Mouse (Mus musculus) adipocyte (in vitro differentiated cells): ENCODE measurements around the gene Cdkn1a.
"Not testable (repeated sequence)": the region's sequence is repeated elsewhere in the genome, so short reads cannot be mapped to it uniquely, and the experiment has no call there.

Experiments used
- DNase-seq: peaks from one replicate; pipeline ENCODE4 v3.0.0-alpha.2; 2016; ENCODE audit warnings: low spot score

The Cdkn1a gene

DNA sequence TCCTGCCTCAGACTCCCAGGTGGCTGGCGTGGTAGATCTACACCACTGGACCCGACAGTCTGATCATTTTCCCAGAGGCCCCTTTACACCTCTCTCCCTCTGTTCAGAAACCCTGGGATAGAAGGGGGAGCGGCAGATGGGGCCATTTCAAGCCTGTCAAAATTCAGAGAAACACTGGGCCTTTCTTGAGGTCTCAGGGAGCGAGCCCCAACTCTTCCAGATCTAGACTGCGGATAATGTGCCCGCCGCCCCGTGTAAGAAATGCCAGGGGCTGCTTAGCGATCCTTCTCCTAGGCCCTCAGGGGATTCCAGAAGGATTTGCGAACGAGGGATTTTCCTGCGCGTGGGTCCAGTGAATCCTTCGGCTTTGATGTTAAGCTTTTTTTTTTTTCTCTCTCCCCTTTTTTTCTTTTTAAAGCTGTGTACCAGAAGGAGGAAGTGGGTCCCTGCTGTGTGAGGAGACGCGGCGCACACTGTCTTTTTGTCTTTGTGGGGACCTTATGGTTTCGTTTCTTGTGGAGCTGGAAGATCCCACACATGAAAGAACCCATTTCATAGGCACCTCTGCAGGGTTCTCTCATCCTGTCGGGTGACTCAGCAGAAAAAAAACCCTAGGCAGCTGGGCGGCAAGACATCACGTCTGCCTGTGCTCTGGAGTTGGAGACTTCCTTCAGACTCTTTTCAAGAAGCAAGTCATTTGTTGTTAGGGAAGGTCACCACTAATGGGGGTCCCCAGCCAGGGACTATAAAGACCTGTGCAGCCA lies 9.0 kb upstream of the Cdkn1a start:
- no peak for DNase-seq

DNA sequence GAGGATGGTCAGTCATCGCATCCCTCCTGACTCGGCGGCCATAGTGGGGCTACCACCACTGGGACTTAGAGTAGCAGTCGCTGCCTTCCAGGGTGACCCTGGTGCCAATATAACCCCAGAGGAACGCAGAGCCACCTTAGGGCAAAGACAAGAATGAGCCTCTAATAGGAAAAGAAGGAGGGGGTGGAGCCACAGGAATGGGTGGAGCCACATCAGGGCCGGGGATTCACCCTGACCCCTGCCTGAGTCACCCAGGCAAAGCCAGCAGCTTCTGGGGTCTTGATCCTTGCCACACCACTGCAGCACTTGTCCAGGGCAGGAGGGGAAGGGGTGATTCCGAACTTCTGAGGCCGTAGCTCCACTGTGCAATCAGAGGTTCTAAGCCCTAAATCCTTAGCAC lies 7.2 kb upstream of the Cdkn1a start:
- no peak for DNase-seq

DNA sequence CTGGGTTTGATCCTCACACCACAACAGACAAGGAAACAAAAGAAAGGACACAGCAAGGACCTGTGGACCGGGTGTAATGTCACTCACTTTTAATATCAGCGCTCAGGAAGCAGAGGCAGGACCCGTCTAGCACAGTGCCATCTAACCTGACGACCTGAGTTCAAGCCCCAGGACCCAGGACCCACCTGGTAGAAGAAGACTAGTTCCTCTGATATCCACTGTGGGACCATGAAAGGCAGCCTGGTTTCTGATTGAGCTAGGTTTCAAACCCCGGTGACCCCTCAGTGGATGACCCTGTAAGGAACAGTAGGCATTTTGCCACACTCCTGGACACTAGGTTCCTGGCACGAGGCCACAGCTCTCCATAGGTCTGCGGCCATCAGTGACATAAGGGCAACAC lies 6.1 kb upstream of the Cdkn1a start:
- no peak for DNase-seq

DNA sequence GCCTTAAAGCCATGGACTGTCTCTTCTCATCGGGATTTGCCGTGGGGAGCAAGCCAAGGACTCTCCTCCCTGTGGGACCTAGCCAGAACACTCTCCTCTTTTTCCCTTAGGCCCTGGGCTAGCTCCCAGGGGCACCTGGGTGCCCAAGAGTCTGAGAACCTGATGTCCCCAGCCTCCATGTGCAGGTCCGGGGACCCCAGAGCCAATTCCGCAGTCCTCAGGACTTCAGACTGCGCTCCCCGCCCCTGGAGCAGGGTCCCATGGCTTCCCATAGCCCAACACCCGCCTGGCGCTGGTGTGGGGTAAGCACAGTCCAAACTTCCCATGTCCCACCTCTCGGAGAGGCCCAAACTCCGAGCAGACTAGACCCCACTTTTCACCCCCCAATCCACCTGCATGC lies 5.5 kb upstream of the Cdkn1a start:
- no peak for DNase-seq

DNA sequence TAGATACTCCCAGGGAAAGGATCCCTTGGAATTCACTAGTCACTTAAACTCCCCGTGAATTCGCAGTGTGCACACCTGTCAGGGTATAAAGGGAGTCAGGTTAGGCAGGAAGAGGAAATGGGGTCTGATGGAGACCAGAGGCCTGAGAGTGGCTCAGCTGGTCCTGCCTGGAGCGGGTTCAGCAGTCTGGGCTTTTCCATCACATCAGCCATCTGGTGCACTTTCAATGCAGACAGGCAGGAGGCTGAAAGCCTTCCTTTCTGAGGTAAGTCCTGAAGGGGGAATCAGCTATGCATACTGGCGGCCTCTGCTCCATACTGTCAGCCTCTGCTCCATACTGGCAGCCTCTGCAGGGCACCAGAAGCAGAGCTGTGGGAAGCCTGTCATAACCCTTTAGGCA lies 3.9 kb upstream of the Cdkn1a start:
- no peak for DNase-seq

DNA sequence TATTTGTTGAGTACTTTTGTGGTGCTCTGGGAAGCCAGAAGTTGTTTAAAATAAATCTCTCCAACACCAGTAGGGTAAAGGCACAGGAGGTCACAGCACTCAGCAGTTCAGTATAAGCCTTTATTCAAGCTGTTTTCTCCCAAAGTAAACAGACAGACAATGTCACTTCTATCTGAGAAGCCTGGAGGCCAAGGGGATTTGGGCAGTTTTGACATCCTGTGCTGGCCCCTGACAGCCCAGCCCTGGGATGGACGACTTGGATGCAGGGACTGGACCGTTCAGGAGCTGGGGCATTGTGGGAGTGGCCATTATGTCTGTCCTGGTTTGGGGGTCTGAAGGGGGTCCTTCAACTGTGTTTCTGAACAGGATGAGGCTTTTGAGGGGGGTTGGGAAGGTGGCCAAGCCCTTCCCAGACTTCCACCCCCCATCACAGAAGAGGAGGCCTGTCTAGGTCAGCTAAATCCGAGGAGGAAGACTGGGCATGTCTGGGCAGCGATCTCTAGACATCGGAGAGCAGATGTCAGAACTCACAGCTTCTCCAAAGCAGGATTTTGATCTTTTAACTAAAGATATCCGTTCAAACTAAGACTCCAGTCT lies 670 bp downstream of the Cdkn1a start:
- DNase-seq, result no peak

DNA sequence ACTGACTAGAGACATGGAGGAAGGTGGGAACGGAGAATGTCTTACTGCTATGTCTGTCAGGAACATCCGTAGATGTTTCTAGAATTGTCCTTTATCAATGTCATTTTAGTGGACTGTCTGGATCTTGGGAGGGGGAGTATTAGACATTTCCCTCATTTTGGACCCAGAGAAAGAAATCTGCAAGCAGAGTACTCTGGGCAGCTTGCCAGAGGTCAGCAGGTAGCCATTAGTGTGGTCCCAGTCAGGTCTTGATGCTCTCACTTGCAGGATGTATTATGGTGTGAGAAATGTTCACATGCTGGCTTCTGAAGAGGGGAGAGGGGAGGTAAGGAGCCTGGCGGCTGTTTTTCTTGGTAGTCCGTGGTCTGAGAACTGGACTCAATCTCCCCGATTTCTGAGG lies 1.7 kb downstream of the Cdkn1a start:
- no peak for DNase-seq

DNA sequence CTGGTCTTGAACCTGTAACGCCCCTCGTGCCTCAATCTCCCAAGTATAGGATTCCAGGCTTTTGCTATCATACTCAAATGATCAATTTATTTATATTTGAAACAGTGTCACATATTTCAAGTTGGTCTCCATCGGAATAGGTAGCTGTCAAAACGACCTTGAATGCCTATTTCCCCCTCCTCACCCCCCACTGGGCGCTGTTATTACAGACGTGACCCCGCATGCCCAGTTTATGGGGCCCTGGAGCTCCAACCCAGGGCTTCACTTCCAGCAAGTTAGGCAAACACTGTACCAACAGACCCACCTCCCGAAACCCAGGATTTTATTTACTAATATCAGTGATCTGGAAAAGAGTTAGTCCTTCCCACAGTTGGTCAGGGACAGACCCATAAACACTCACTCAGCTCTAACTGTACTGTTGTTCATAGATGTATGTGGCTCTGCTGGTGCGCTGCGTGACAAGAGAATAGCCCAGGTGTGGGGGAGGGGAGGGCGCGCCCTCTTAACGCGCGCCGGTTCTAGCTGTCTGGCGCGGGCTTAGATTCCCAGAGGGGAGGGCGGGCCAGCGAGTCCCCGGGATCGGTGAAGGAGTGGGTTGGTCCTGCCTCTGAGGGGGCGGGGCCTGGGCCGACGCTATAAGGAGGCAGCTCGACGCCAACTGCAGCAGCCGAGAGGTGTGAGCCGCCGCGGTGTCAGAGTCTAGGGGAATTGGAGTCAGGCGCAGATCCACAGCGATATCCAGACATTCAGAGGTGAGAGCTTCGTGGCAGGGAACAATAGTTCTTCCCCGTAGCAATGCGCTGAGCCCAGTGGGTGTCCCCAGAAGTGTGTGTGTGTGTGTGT lies 2.6 kb downstream of the Cdkn1a start:
- peak; percentile 93 for DNase-seq

DNA sequence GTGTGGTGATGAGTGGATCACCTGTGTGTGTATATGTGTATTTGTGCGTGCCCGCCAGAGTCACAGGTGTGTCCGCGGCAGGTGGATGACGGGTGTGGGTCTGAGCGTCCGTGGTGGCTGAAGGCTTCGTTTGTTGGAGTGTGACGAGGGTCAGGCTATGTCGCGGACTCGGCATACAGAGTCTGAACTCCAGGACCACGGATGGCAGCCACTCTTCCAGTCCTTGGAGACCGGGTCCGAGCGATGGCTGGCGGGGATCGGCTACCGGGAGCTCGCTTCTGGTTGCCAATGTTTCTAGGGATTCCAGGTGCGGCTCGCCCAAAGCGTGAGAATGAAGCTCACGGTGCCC lies 3.2 kb downstream of the Cdkn1a start:
- peak; percentile 67 for DNase-seq

DNA sequence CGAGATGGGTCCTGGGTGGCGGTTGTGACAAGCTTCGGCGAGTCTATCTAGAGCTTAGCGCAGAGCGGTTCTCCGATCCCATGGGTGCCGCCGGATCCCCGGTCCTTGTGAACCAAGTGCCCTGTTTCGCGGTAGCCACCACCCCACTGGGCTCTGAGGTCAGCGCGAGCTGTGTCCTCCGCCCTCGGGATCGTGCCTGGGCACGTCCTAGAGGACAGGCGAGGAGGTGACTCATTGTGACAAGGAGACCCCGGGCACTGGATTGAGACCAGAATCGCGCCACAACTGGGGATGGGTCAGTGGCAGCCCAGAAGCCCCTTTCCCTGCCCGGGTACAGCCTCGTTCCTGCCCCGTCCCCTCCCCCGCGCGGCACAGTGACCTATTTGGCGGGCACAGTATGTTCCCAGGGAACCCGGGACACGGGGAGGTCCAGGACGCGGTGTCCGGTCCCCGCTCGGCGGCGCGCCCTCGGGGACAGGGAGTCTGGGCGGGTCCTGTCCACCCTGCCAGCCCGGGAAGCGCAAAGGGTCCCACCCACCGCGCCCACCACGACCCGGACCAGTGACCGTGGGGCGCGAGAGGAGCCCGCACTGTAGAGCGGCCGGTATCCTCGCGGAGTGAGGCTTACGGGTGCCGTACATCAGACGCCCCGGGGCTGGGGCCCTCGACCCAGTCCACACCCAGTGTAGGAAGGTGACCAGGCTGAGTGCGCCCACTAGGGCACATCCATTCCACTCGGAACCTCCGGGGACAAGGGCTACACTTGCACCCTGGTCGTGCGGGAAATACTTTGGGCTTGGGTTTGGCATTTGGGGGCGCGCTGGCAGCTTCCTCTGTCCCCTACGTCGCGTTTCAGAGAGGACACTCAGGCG lies 3.8 kb downstream of the Cdkn1a start:
- DNase-seq, result peak; percentile 75

DNA sequence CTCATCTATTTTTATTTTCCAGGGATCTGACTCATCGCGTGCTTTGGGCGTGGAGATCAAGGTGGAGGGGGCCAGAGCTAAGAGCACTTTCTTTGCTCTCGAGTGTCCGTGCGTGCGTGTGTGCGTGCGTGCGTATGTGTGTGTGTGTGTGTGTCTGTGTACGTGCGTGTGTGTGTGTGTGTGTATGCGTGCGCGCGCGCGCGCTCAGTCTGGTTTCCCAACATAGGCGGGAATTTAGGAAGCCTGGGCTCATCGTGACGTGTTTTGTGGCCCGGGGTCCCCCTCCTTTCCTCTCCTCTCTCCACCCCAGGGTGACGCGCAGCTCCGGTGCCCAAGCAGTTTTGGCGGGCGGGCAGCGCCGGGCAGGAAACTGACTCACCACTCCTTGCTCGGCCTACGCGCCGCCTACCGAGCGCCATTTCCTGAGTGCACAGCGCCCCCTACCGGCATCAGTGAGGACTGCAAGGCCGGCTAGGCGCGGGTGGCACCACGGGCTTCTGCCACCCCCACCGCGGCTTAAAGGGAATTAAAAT lies 4.5 kb downstream of the Cdkn1a start:
- peak; percentile 98 for DNase-seq

DNA sequence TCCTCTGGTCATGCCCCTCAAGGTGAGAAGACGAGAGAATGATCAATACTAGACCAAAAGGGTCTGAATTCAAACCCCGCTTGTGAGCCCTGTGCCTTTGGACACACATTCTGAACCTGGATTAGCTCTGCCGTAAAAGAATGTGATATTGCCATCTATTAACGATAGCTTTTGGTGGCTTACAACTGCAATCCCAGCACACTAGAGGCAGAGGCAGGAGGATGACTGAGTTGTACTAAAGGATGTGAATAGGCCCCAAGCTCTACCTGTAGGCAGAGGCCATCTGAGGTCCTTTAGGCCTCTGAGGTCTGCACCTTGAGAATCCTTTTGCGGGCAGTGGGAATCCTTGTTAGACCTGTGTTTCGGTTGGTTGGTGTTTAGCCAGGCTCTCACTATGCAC lies 5.5 kb downstream of the Cdkn1a start:
- DNase-seq, result no peak

DNA sequence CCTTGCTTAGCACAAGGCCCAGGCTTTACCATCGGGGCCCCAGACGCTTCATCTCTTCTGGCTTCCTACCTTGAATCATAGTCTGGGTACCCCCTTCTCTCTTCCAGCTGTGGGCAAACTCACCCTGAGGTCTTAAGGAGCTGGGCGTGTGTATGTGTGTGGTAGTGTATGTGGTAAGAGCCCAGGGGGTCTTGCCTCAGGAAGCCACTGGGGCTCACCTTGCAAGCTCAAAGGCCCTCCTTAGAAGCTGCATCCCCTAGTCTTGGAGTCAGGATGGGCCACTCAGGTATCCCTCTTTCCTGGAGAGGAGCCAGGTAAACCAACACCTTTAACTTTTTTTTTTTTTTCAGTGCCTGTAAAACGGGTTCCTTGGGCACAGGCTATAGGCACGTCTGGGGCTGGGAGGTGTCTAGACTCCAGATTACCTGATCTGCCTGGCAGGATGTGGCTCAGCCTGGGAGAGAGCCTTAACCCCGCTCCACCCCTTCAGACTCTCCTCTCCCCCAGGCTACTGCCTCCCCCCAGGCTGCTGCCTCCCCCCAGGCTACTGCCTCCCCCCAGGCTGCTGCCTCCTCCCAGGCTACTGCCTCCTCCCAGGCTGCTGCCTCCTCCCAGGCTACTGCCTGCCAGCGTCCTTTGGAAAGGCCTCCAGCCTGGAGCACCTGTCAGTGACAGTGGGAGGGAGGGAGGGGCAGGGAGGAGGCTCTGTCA lies 6.2 kb downstream of the Cdkn1a start:
- DNase-seq, result no peak

DNA sequence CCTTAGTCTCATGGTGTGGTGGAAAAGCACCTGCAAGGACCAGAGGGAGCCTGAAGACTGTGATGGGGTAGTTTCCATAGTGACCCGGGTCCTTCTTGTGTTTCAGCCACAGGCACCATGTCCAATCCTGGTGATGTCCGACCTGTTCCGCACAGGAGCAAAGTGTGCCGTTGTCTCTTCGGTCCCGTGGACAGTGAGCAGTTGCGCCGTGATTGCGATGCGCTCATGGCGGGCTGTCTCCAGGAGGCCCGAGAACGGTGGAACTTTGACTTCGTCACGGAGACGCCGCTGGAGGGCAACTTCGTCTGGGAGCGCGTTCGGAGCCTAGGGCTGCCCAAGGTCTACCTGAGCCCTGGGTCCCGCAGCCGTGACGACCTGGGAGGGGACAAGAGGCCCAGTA lies 7.5 kb downstream of the Cdkn1a start:
- no peak for DNase-seq

DNA sequence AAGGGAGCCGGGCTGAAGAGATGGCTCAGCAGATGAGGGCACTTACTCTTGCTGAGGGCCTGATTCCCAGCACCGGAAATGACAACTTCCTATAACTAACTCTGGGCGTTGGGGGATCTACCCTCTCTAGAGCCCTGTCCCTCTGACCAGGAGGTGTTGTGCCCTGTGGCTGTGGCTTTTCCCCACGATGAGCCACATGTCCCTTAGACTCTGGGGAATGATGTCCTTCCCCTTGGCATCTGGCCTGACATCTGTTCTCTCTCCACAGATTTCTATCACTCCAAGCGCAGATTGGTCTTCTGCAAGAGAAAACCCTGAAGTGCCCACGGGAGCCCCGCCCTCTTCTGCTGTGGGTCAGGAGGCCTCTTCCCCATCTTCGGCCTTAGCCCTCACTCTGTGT lies 8.3 kb downstream of the Cdkn1a start:
- no peak for DNase-seq

DNA sequence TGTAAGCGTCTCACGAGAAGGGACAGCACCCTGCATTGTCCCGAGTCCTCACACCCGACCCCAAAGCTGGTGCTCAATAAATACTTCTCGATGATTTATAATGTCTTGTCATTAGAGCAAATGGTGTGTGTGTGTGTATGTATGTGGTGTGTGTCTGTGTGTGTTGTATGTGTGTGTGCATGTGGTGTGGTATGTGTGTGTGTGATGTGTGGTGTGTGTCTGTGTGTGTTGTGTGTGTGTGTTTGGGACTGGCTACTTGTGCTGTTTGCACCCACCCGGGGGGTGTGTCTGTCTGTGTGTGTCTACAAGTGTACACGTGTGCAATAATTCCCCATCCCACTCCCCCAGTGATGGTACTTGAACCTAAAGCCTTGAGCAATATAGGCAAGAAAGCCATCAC lies 9.9 kb downstream of the Cdkn1a start:
- no peak for DNase-seq

DNA sequence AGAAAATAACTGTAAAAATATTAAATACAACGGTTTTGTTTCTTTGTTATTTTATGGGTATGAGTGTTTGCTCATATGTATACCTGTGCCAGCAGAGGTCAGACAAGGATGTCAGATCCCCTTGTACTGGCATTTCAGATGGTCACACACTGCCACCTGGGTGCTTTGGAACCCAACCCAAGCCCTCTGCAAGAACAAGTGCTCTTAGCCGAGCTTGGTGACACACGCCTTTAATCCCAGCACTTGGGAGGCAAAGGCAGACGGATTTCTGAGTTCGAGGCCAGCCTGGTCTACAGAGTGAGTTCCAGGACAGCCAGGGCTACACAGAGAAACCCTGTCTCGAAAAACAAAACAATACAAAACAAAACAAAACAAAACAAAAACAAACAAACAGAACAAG lies 19.6 kb downstream of the Cdkn1a start:
- not testable (repeated sequence) for DNase-seq

DNA sequence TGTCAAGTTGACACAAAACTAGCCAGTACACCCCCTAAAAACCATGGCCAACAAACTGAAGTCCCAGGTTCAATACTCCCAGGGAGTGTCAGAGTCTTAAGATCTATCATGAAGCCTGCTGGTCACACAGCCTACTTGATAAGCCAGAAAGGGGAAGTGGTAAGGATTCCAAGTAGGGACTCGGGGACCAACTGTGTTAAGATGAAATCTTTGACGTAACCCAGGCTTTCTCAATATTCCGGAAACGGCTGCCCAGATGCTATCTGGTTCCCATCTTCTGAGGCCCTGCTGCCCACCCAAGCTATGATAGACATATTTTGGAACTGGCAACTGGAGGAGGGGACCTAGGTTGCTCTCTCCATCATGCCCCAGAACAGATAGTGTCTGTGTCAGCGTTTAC lies 20.6 kb downstream of the Cdkn1a start:
- no peak for DNase-seq

DNA sequence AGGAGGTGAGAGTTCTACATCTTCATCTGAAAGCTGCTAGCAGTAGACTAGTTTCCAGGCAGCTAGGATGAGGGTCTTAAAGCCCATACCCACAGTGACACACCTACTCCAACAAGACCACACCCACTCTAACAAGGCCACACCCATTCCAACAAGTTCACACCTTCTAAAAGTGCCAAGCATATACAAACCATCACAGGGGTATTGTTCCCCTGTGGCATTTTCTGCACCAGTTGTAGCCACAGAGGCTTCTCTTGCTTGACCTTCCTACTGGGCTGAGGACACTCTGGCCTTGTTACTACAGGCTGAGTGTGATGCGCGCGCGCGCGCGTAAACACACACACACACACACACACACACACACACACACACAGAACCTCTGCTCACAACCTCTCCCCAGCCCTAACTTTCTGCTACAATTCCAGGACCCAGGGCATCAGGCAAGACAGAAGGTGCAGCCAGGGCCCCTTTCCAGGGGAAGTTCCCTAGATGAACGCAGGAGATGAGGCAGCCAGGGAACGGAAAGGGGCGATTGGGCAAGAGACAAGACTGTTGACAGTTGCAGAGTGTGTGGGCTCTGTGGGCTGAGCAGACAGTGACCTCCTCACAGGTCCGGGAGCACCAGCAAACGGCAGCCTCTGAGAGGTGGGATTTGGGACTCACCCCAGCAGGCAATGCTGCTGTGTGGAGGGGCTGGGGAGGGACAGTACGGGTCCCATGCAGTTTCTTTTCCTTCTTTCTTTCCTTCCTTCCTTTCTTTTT lies 23.0 kb downstream of the Cdkn1a start, which contains the start of gene Rab44:
Gene Rab44 (plus strand): TSS at position 555 of the 762 bp plus-strand sequence.
- DNase-seq, result no peak

DNA sequence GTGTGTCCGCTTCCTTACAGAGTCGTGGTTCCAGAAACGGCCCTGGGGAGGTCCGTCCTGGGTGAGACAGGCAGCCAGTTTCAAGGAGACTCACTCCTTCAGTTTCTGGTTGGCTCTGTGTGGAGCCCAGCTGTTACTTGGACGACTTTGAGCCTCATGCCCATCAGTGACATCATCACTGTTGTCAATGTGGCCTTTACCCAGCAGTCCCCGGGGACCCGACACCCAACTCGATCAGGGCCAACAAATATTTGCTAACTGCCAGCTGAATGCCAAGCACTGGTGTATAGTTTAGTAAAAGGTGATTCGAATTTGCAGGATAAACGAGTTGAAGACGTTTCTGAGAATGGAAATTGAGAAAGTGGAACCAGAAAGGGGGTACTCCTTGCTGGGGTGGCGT lies 25.2 kb downstream of the Cdkn1a start:
- peak; percentile 69 for DNase-seq
